Mouse (Mus musculus) thymus, postnatal 36 days (tissue): ENCODE measurements at regions not wholly inside any gene's neighbourhood (a gene's known extent, or its start where the extent isn't known, plus 50 kb on each side); places are given as distances from the start of the nearest gene placed in this dataset.

ENCODE experiments used
- DNase-seq, 2 experiments: peaks; one replicate each; pipeline ENCODE4 v3.0.0; 2022; ENCODE audit warnings: mixed read lengths in 2 of 2

- DNase-seq = no peak
These were observed 366.8 kb upstream of the Jarid2 start for GRCm38 (mm10) chr13:44362293-44363005.

GRCm38 (mm10) chr13:44363016-44363415 is 366.3 kb upstream of the Jarid2 start:
- no peak for DNase-seq

DNA sequence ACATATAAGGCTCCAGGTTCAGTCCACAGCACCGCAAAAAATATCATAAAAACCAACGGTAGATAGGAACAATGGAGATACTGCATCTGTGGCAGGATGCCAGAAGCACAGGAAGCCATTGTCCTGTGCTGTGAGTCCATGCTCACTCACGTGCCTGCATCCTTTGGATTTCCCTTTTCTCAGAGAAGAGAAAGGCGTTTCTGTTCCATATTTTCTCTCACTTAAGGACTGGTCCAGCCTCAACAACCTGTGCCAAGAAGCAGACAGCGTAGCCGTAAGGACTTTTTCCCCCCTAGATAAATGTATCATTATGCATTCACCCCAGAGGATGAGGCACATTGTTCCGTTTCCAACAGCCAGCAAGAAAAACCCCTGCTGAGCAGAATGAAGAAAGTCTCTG is 360.0 kb upstream of the Jarid2 start:
- DNase-seq = no peak

- no peak for DNase-seq
These were observed 356.9 kb upstream of the Jarid2 start for GRCm38 (mm10) chr13:44372361-44372877.

DNA sequence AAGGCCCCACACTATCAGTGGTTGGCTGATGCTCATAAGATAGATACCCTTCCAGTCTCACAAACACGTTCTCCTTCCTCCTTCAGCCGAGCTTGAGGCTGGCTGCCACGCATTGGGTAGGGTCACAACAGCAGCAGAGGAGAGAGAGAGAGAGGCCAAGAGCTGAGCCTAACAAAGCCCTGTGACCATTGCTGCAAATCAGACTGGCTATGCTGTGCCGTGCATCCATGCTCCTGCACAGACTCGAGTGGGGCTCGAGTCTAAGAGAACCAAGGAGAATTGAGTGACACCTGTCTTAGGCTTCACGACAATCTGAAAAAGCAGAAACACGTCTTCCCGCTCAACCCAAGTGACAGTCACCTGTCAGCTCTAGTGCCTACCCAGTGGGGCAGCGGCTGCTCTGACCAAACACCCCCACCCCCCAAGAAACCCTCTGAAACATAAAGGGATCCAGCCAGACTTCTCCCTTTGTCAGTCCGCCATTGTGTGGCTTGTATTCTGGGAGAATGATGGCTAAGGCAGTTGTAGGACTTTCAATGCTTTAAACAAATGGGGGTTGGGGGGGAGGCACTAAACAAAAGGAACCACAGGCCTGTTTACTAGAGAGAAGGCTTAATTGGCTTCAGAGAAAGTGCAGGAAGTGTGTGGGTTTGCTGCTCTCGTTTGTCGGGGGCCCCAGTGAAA is 353.7 kb upstream of the Jarid2 start:
- peak; percentile 24 to 29 for DNase-seq

DNA sequence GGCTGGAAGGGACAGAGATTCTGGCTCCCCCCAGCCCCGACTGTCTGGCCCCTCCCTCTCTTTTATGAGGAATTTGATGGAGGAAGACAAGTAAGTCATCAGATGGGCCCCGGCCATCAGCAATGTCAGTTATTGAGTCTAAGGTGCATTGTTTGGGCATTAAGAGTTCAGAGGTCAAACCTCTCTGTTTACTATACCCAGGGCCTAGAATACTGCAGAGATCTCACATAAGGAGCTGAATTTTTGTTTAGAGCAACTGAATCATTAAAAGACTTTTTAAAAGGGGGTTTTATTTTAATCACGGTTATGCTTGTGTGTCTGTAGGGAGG is 353.1 kb upstream of the Jarid2 start:
- DNase-seq = no peak

DNA sequence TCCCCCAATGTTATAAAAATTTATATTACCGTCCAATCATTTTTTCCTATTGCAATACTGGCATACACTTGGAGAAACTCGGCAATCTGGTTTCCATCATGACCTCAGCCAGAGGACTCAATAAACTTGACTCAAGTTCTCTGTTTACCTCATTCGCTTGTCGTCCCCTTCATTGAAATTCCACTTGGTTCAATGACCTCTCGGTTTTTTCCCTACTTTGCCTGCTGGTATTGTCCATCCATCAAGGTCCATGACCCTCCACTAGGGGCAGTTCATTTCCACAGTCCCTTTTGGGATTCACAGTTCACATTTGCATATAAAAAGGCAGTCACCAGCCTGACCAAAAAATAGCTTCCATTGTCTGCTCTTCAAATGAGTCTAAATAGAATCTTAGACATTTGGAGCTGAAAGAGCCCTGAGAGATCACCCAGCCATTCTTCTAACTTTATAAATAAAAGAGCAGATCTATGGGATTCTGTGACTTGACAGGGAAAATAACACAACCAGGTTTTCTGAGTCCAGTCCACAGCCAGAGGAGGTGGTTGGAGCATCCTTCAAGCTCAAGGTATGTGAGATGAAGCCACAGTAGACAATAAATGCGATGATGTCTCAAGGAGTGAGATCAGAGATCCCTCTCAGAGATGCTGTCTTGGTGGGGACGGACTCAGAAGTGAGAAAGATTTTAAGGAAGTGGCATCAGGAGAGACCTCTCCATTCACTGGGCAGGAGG is 347.4 kb upstream of the Jarid2 start:
- no peak for DNase-seq

- DNase-seq = no peak
These were observed 346.0 kb upstream of the Jarid2 start for GRCm38 (mm10) chr13:44383322-44383721.

- DNase-seq = no peak
These were observed 342.5 kb upstream of the Jarid2 start for GRCm38 (mm10) chr13:44386767-44387166.

DNA sequence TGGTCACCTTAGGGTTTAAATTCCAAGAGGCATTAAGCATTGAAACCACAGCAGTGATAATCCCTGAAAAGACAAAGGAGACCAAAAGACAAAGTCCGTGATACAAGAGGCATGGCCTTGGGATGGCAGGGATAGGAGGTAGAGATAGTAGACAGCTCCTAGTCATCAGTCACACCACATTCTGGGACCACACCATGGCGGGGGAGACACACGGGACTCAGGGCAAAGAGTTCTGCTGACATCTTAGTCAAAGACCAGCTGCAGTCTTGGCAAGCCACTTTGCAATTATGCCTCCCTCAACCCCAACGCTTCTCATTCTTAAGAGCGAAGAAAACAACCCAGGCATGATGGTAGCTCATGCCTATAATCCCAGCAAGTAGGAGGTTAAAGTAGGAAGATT is 339.6 kb upstream of the Jarid2 start:
- DNase-seq = no peak

GRCm38 (mm10) chr13:44390666-44391390 is 338.4 kb upstream of the Jarid2 start:
- DNase-seq = no peak

DNA sequence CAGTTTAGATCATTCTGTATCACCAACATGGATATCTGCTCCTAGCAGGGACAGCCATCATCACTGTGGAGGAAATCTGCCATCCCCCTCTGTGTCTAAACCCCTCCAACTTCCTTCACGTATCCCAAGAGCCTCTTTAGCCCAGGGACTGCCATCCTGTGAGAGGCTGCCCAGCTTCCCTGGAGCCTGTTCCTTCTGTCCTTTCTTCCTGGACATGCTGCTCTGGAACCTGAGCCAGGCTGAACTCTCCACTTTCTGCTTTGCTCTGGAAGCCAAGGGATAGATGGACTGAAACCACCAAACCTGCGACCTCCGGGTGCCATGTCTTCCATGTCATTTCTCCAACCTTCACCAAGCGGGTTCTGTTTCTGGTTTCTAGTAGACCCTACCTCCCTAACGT is 335.3 kb upstream of the Jarid2 start:
- DNase-seq = no peak

DNA sequence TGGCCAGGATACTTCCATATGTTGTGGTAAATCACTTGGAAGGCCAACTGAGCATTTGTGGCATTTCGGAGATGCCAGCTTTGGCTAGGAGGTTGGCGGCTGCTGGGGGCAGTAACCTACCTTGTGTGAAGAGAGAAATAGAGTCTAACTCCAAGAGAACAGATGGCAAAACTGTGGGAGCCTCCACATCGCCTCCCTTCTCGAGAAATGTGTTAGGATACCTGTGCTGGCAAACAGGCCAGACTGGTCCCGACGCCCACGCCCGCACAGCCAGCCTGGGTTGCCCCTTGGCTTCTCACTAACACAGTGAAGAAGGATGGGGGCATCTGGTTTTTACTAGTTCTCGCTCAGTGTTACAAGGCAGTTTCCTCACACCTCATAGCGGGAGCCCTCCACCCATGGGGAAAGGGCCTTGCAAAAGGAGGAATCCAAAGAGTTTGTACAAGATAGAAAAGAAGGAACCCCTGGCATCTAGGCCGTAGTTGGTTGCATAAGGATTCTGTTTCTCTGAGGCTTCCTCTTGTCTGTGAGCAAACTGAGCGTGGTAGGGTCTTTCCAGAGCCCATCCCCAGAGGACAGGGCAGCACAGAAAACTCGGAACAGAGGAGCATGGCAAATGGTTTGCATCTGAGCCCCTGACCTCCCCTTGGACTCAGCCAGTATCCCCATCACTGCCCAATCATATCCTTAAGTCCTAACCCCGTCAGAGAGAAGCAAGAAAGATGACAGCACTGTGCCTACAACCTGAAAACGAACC is 330.5 kb upstream of the Jarid2 start:
- no peak for DNase-seq

DNA sequence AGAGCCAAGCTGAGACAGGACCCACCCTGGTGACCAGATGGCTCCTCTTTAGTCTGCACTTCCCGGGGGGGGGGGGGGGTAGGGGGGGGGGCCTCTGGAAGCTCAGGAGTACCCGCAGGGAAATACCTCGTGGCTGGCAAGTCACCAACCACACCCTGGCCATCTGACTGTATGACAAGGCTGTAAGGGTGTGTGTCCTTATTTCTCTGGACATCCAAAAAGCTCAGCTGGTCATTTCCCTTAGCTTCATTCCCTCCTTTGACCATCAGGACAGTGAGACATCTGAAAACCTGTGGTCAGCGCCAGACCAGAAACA is 329.9 kb upstream of the Jarid2 start:
- DNase-seq = no peak

DNA sequence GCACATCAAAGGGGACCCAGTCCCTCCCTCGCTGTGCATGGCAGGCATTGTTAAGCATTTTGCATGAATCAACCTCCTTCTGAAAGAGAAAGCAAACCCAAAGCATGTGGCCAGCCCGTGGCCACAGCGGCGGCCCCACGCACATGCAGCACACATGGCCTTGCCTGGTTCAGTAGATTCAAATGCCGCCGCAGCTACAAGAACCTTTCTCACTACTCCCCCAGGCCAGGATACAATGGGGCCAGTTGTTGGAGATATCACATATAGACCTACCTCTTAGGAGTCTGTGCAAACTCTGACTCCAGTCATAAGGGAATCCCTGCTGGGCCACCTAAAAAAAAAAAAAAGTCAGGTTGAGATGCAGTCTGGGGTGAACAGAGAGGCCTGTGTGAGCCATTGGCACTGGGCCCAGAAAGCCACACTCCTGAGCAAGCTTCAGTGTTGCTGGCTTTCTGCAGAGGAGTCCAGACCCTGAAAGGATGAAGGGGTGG is 329.4 kb upstream of the Jarid2 start:
- DNase-seq = no peak

DNA sequence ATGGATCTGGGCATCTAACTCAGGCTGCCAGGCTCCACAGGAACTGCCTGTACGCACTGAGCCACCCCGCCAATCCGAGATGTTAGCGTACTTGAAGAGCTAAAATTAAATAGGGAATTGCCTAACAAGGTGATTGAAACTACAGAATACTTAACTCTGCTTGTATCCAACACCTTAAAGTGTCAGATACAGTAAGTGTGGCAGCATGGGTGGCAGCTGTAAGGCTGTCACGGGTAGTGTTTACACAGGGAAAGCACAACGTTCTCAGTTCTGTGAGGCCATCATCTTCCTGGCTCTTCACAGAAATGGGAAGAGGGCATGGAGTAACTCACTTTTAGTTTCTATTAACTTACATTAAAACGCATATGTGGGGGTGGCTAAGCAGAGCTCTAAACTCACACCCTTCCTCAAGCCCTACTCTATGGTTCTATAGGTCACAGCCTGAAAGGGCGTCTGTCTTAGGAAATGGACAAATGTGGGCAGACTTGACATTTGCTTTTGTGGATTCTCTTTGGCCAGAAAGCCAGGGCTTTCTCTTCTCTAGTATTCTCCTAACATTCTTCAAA is 325.2 kb upstream of the Jarid2 start:
- DNase-seq = no peak

- DNase-seq = no peak
These were observed 322.0 kb upstream of the Jarid2 start for GRCm38 (mm10) chr13:44407307-44407706.

GRCm38 (mm10) chr13:44408619-44408959 is 320.7 kb upstream of the Jarid2 start:
- no peak for DNase-seq

DNA sequence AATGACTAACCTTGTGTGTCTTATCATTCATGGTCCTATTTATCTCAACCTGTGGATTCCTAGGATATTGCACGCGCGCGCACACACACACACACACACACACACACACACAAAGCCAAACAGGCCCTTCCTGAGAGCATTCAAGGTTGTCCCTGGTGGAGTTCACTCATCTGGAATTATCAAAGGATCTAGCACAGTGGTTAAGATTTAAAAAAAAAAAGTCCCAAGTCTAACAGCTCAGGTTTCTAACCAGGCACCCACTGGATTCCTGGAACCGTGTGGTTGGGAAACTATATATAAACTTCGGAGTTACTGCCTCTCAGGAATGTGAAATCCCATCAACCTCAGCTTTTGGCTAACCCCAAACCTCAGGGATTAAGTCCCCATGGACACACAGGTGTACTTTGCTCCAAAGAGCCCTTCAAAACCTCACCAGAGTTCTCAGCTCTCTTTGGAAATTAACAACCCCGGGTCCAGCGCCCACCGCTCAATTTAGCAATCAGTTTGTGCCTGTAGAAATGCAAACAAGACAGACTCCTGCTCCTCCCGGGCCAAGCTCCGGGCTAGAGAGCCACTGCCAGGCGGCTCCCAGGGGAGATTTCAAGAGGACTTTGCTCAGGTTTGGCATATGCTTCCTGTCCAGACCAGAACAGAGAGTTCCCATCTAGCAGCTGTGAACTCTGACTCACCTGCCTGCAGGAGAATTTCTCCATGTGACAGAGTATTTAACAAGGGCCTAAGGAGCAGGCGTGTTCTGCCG is 320.1 kb upstream of the Jarid2 start:
- DNase-seq = no peak

GRCm38 (mm10) chr13:44409720-44410047 is 319.6 kb upstream of the Jarid2 start:
- no peak for DNase-seq

GRCm38 (mm10) chr13:44411781-44412496 is 317.3 kb upstream of the Jarid2 start:
- DNase-seq = no peak
